In genomic region chr1:90020336-90020735, GRCm38 (mm10) we compare ENCODE assay signal across 27 mouse cellular contexts. TPM values are rescaled to one million over a fixed set of nuclear protein-coding genes. Genes with fewer than 3 reads are reported as not detected.
DNase-seq lines count a peak whose midpoint lies in the region; ATAC-seq and TF ChIP-seq lines count a peak whose summit lies in the region.
"Had no signal": no experiment of that assay in that cellular context is flagged by ENCODE, and none has a peak within 500 bp of the region (broad histone marks: within the 10 kb centered on the region; RNA-seq: fewer than 3 reads in every experiment).

No protein-coding gene starts in this region.

- no peak overlapping the region for H3K27ac ChIP-seq in layer of hippocampus, adult 2 months
- H3K27ac ChIP-seq: embryonic facial prominence, embryonic 13.5 days; embryonic facial prominence, embryonic 15.5 days; forebrain, embryonic 10.5 days; forebrain, embryonic 12.5 days had no signal

- DNase-seq in ZHBTc4 (ENCODE audit: low read depth, low spot score), result peak; percentile 19
- peak; percentile 79 for DNase-seq in adrenal gland, adult 2 months
- peak; percentile 11 for DNase-seq in adrenal gland, postnatal 10 days
- peak; percentile 14 for DNase-seq in adrenal gland, postnatal 25 days
- no peak for DNase-seq in kidney, postnatal 4 days
- DNase-seq in layer of hippocampus, adult 2 months (ENCODE audit: low spot score in 2 of 2), result no peak
- DNase-seq in ovary, postnatal 36 days (ENCODE audit: low spot score), result no peak
- DNase-seq: cerebellum, adult 11-12 months; cerebellum, adult 2 months; cerebellum, adult 9-10 months; cerebellum, postnatal 10 days; cerebellum, postnatal 25 days; embryo, embryonic 11 days had no signal

- no peak for ATAC-seq in megakaryocyte, adult 5-6 weeks (ENCODE audit: poor library complexity, severe bottlenecking)
- ATAC-seq: activated CD4-positive, CD25-positive, alpha-beta regulatory T cell, adult 4 months; forebrain, embryonic 14.5 days; forebrain, embryonic 16.5 days had no signal

- no peak overlapping the region for H3K4me3 ChIP-seq in layer of hippocampus, adult 2 months
- H3K4me3 ChIP-seq: embryonic facial prominence, embryonic 13.5 days; embryonic facial prominence, embryonic 15.5 days; erythroblast, embryonic 14.5 days; forebrain, embryonic 10.5 days; forebrain, embryonic 12.5 days had no signal

- no peak for TF ChIP-seq CTCF in layer of hippocampus, adult 2 months (conservative IDR thresholded peaks at IDR 0.05)

RNA-seq across cellular contexts. Expression of gene Asb18, which starts 5.9 kb away (rescaled TPM):
- not detected for total RNA-seq in adrenal gland, adult 2 months (2021)
- not detected in 2 replicates for polyA plus RNA-seq in adrenal gland, adult 2 months (2012; rRNA removed)
- 1 to 10 TPM in 1 of 2 experiments, not detected in 1; 1.5 TPM for total RNA-seq in adrenal gland, postnatal 10 days (2021)
- not detected in 2 replicates for total RNA-seq in adrenal gland, postnatal 25 days (2021)
- total RNA-seq in layer of hippocampus, adult 2 months (2021), result 1 to 10 TPM; 2.5 to 3.2 TPM
- not detected in 2 replicates for total RNA-seq in megakaryocyte, adult 5-6 weeks (2015)
- not detected in 2 replicates for total RNA-seq in megakaryocyte, adult 5-6 weeks (2017)
- total RNA-seq: common myeloid progenitor, adult 5-6 weeks; ES-E14; MEL had no signal
- polyA plus RNA-seq: activated CD4-positive, CD25-positive, alpha-beta regulatory T cell, adult 4 months; C2C12; embryonic facial prominence, embryonic 11.5 days; embryonic facial prominence, embryonic 13.5 days; erythroblast, embryonic 14.5 days; forebrain, embryonic 10.5 days had no signal

Comparison
In these comparisons a context has a peak if more than half of its experiments do, and no peak if none do; other contexts are left out.
1. DNase-seq: peak in ZHBTc4 (single experiment), adrenal gland, adult 2 months (single experiment), adrenal gland, postnatal 10 days (single experiment) and adrenal gland, postnatal 25 days (single experiment); none in kidney, postnatal 4 days (0 of 2), layer of hippocampus, adult 2 months (0 of 2) and ovary, postnatal 36 days (single experiment).